Mouse (Mus musculus) kidney, postnatal 4 days (tissue): ENCODE results near the gene Tmem121b.

ENCODE experiments used
- DNase-seq, 2 experiments: peaks; one replicate each; pipeline ENCODE4 v3.0.0; 2021; ENCODE audit warnings: mixed read lengths in 2 of 2

The Tmem121b gene

GRCm38 (mm10) chr6:120491862-120492498, 1.6 kb downstream of the Tmem121b start:
- DNase-seq = peak in 1 of 2 experiments; percentile 11

- no peak for DNase-seq
These were observed 2.5 kb downstream of the Tmem121b start for GRCm38 (mm10) chr6:120491064-120491463.

- DNase-seq = no peak
These were observed 4.1 kb downstream of the Tmem121b start for GRCm38 (mm10) chr6:120489461-120489860.

- no peak for DNase-seq
These were observed 5.0 kb downstream of the Tmem121b start for GRCm38 (mm10) chr6:120488647-120489046.

GRCm38 (mm10) chr6:120486051-120486510, 7.5 kb downstream of the Tmem121b start:
- no peak for DNase-seq

GRCm38 (mm10) chr6:120485038-120485437, 8.6 kb downstream of the Tmem121b start:
- no peak for DNase-seq

GRCm38 (mm10) chr6:120483211-120483626, 10.4 kb downstream of the Tmem121b start:
- peak; percentile 72 to 75 for DNase-seq

- no peak for DNase-seq
These were observed 10.9 kb downstream of the Tmem121b start for GRCm38 (mm10) chr6:120482756-120483155.

- DNase-seq = no peak
These were observed 11.6 kb downstream of the Tmem121b start for GRCm38 (mm10) chr6:120482021-120482420.

GRCm38 (mm10) chr6:120481538-120481937, 12.1 kb downstream of the Tmem121b start:
- peak; percentile 32 to 53 for DNase-seq

- no peak for DNase-seq
These were observed 13.2 kb downstream of the Tmem121b start for GRCm38 (mm10) chr6:120480361-120480760.

GRCm38 (mm10) chr6:120479302-120479701, 14.3 kb downstream of the Tmem121b start:
- DNase-seq = no peak

- DNase-seq = no peak
These were observed 18.3 kb downstream of the Tmem121b start for GRCm38 (mm10) chr6:120475288-120475687.

GRCm38 (mm10) chr6:120473427-120473826, 20.2 kb downstream of the Tmem121b start:
- peak in 1 of 2 experiments; percentile 42 for DNase-seq

- no peak for DNase-seq
These were observed 21.0 kb downstream of the Tmem121b start for GRCm38 (mm10) chr6:120472455-120473140.

GRCm38 (mm10) chr6:120471991-120472441, 21.6 kb downstream of the Tmem121b start:
- no peak for DNase-seq

- no peak for DNase-seq
These were observed 22.9 kb downstream of the Tmem121b start for GRCm38 (mm10) chr6:120470666-120471065.

- no peak for DNase-seq
These were observed 23.8 kb downstream of the Tmem121b start for GRCm38 (mm10) chr6:120469770-120470169.

GRCm38 (mm10) chr6:120469268-120469667, 24.3 kb downstream of the Tmem121b start:
- no peak for DNase-seq

GRCm38 (mm10) chr6:120468259-120468658, 25.3 kb downstream of the Tmem121b start:
- DNase-seq = no peak

- DNase-seq = no peak
These were observed 26.8 kb downstream of the Tmem121b start for GRCm38 (mm10) chr6:120466609-120467329.

GRCm38 (mm10) chr6:120465393-120465792, 28.2 kb downstream of the Tmem121b start:
- no peak for DNase-seq

GRCm38 (mm10) chr6:120464406-120464939, 29.1 kb downstream of the Tmem121b start:
- DNase-seq = no peak
